Mouse (Mus musculus): ENCODE results near the gene Mdm2.

GRCm38 (mm10) chr10:117740171-117740570 is 29.6 kb upstream of the Mdm2 start:
- TF ChIP-seq CTCF (IDR thresholded peaks at IDR 0.05; ENCODE audit: borderline replicate concordance, insufficient read depth, low read length), result no peak
- no peak for TF ChIP-seq POLR2A (IDR thresholded peaks at IDR 0.05; ENCODE audit: low read depth, low read length)

Data from embryonic fibroblast, embryonic 13.5 days (primary cell).